Mouse (Mus musculus) layer of hippocampus, adult 2 months (tissue): ENCODE measurements around the gene Gatb. TPM values are rescaled to one million over a fixed set of nuclear protein-coding genes. Genes with fewer than 3 reads are reported as not detected.
A peak's percentile ranks its signal among the peaks of the same experiment; 100 is the strongest.
"Not testable (repeated sequence)": the region's sequence is repeated elsewhere in the genome, so short reads cannot be mapped to it uniquely, and the experiment has no call there.

ENCODE experiments used
- DNase-seq, 2 experiments: peaks; one replicate each; pipeline ENCODE4 v3.0.0; 2022; ENCODE audit warnings: low spot score in 2 of 2
- H3K27ac ChIP-seq: fragments of 200-600 bp; 2 replicates; pipeline ENCODE4 v1.8.1; 2022
- H3K4me3 ChIP-seq: fragments of 200-600 bp; 2 replicates; pipeline ENCODE4 v1.8.1; 2022; ENCODE audit warnings: mild to moderate bottlenecking
- CTCF ChIP-seq: fragments of 200-600 bp; conservative IDR thresholded peaks from 2 replicates; pipeline ENCODE4 v1.8.1; 2022; ENCODE audit warnings: antibody characterized with exemption, mild to moderate bottlenecking, moderate library complexity
- long read RNA-seq, 2 experiments: library from polyadenylated mRNA; stranded (forward); transcript quantifications; one replicate each; pipeline ENCODE4 v2.0.0; 2021; ENCODE audit warnings: borderline mapping rate in 2 of 2
- total RNA-seq, 2 experiments: library from RNA; stranded (reverse); gene quantifications; 2 replicates each; pipeline ENCODE4 v1.2.3; 2021

Gatb gene
- total RNA-seq: 10 to 100 TPM; 19.2 to 24.5 TPM
- long read RNA-seq, experiment 1, transcript Gatb-204 (13 exons, 3,469 nt): major isoform, 18 of 26 reads
- long read RNA-seq, experiment 1, partial matches to known transcripts: 3 of 26 reads
- long read RNA-seq, experiment 1, other reads (novel, unspliced or antisense): 5 of 26 reads
- long read RNA-seq, experiment 2, transcript Gatb-204 (13 exons, 3,469 nt): major isoform, 20 of 35 reads
- long read RNA-seq, experiment 2, partial matches to known transcripts: 0 of 35 reads
- long read RNA-seq, experiment 2, other reads (novel, unspliced or antisense): 15 of 35 reads

- peak; percentile 91 for TF ChIP-seq CTCF
- peak within 1 kb of the TSS; percentile 96 for H3K4me3 ChIP-seq
- peak within 1 kb of the TSS; percentile 94 for H3K27ac ChIP-seq
- peak; percentile 99 for DNase-seq
These were observed at the start of gene Gatb for GRCm38 (mm10) chr3:85573864-85574830. TSS of gene Gatb (plus strand) at chr3:85574119.

DNA sequence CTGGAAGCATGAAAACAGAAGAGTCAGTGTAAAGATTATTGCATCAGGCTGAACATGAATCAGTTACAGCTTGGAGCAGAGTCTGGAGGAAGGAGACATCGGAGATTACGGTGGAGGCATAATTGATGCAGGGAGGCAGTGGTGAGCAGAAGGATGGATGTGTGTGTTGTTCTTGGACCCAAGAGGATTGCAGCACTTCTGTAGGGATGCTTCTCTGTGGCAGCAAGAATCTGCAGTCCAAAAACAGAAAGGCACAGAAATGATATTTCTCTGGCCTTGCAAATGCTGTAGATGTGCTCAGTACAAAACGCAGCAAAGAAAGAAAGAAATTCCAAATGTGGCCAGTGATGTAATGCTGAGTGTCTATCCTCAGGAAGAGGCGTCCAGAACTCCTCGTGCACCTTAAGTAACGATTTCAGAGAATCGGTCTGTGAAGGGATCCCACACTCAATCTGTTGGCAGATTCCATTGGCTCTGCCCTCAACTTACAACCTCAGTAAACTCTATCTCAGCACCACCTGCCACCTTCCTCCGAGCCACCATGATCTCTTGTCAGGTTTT is 43.2 kb upstream of the Gatb start:
- no peak for TF ChIP-seq CTCF
- H3K4me3 ChIP-seq: no peak overlapping the region
- peak in 1 of 2 experiments; percentile 44 for DNase-seq
- H3K27ac ChIP-seq: peak overlapping the region; percentile 73

GRCm38 (mm10) chr3:85532376-85532775 is 41.5 kb upstream of the Gatb start:
- no peak for TF ChIP-seq CTCF
- H3K4me3 ChIP-seq: no peak overlapping the region
- no peak for DNase-seq
- no peak overlapping the region for H3K27ac ChIP-seq

- no peak for DNase-seq
- peak overlapping the region; percentile 51; the same call in 1 of the 2 replicates for H3K27ac ChIP-seq
These were observed 38.9 kb upstream of the Gatb start for GRCm38 (mm10) chr3:85535042-85535441.

GRCm38 (mm10) chr3:85535621-85536520 is 38.0 kb upstream of the Gatb start:
- H3K27ac ChIP-seq: no peak overlapping the region; the same call in 1 of the 2 replicates
- no peak for DNase-seq
- H3K4me3 ChIP-seq: no peak overlapping the region
- TF ChIP-seq CTCF: no peak

More at GRCm38 (mm10) chr3:85535042-85535441, 38.9 kb upstream of the Gatb start:
- TF ChIP-seq CTCF: no peak
- no peak overlapping the region for H3K4me3 ChIP-seq

- H3K4me3 ChIP-seq: no peak overlapping the region
- DNase-seq: no peak
- no peak for TF ChIP-seq CTCF
- no peak overlapping the region for H3K27ac ChIP-seq
These were observed 31.2 kb upstream of the Gatb start for GRCm38 (mm10) chr3:85542765-85543164.

GRCm38 (mm10) chr3:85543652-85544051 is 30.3 kb upstream of the Gatb start:
- no peak for DNase-seq
- no peak overlapping the region for H3K27ac ChIP-seq
- H3K4me3 ChIP-seq: no peak overlapping the region
- TF ChIP-seq CTCF: peak; percentile 74

DNA sequence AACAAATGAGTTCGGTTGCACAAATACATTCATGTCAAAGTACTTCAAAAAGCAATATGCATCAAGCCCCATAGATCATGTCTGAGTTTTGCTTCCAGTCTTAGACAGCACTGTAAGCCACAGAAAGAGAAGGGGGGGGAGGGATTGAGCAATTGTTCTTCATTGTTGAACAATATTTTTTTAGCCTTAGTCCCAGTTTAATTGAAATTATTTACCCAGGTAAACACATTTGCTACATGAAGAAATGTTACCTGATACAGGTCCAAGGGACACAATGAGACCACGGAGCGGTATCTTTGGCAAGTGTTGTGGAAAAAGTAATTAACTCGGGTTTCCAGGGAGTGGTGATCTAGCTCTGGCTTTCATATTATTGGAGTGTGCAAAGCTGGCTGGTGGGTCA is 23.6 kb upstream of the Gatb start:
- no peak overlapping the region for H3K4me3 ChIP-seq
- TF ChIP-seq CTCF: no peak
- no peak for DNase-seq
- H3K27ac ChIP-seq: no peak overlapping the region

DNA sequence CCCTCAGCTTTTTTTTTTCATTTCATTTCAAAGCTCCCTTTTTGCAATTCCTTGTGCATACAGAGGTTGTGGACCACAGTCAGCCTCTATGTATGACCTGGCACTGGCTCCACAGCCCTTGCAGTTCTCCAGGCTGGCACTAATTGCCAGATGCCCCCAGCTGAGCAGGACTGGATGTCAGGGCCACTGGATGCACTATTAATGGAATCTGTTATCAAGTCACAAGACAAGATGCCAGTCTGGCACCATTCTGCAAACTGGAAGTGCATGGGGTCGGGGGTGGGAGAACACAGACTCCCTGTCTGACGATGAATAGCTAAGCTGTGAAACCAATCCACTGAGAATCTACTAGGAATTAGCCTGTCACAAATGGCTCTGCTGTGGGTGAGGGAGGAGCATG is 22.6 kb upstream of the Gatb start:
- Histone ChIP-seq H3K27ac (no peak overlapping the region; the same call in 1 of the 2 replicates), H3K4me3 (no peak overlapping the region)
- no peak for DNase-seq
- no peak for TF ChIP-seq CTCF

- peak in 1 of 2 experiments; percentile 51 for DNase-seq
- Histone ChIP-seq H3K4me3 (no peak overlapping the region), H3K27ac (peak overlapping the region; percentile 70)
- no peak for TF ChIP-seq CTCF
These were observed 20.1 kb upstream of the Gatb start for GRCm38 (mm10) chr3:85553731-85554277.

GRCm38 (mm10) chr3:85564603-85565002 is 9.3 kb upstream of the Gatb start:
- DNase-seq: no peak
- peak overlapping the region; percentile 46; the same call in 1 of the 2 replicates for H3K27ac ChIP-seq
- no peak for TF ChIP-seq CTCF
- H3K4me3 ChIP-seq: no peak overlapping the region

- no peak overlapping the region for H3K4me3 ChIP-seq
- H3K27ac ChIP-seq: peak overlapping the region; percentile 74
- DNase-seq: peak; percentile 75 to 82
- peak; percentile 93 for TF ChIP-seq CTCF
These were observed 2.6 kb upstream of the Gatb start for GRCm38 (mm10) chr3:85571276-85571675.

DNA sequence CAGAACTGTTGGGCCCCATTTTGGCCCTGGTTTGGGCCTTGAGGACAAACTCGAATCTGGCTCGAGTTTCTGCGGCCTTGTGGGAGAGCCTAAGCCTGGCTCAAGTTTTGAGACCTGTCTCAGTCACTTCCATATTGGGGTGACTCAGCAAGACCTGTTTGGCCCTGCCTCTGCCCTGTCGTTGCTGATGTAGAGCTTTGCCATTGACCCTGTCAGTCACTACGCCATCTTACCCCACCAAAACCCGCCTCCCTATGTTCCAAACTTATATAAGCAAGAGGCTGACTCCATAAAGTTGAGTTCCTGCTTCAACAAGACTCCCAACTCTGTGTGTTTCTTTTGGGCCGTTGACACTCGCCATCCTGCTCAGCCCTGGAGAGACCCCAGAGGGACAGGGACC is 1.4 kb upstream of the Gatb start:
- H3K4me3 ChIP-seq, DNase-seq: not testable (repeated sequence)
- peak overlapping the region; percentile 88; the same call in 1 of the 2 replicates for H3K27ac ChIP-seq
